Mouse (Mus musculus): ENCODE measurements at regions not wholly inside any gene's neighbourhood (a gene's known extent, or its start where the extent isn't known, plus 50 kb on each side); places are given as distances from the start of the nearest gene placed in this dataset.

GRCm38 (mm10) chr3:37999779-38000178, 275.5 kb upstream of the Gm5148 start:
- ATAC-seq (ENCODE audit: insufficient read depth, low FRiP score, low read depth): no peak
- Histone ChIP-seq H3K9me3 (no peaks in the 10 kb centered on the region), H3K36me3 (no peaks in the 10 kb centered on the region), H3K4me3 (replicated peaks) (no peak overlapping the region), H3K9ac (no peak overlapping the region), H3K4me1 (no peaks in the 10 kb centered on the region), H3K27ac (no peak overlapping the region), H3K27me3 (replicated peaks) (no peaks in the 10 kb centered on the region), H3K4me2 (no peak overlapping the region)
- 97% methylated on average over 1 of the region's 1 CpGs for WGBS

GRCm38 (mm10) chr3:37997998-37998397, 273.7 kb upstream of the Gm5148 start:
- H3K36me3 ChIP-seq: no peaks in the 10 kb centered on the region
- no peak overlapping the region for H3K4me3 ChIP-seq (replicated peaks)
- no peaks in the 10 kb centered on the region for H3K9me3 ChIP-seq
- no peak for ATAC-seq (ENCODE audit: insufficient read depth, low FRiP score, low read depth)
- 80% methylated on average over 3 of the region's 3 CpGs for WGBS
- H3K4me1 ChIP-seq: no peaks in the 10 kb centered on the region
- no peak overlapping the region for H3K4me2 ChIP-seq
- H3K27me3 ChIP-seq (replicated peaks): no peaks in the 10 kb centered on the region
- H3K9ac ChIP-seq: no peak overlapping the region
- H3K27ac ChIP-seq: no peak overlapping the region

GRCm38 (mm10) chr3:37989992-37990391, 265.7 kb upstream of the Gm5148 start:
- H3K36me3 ChIP-seq: no peaks in the 10 kb centered on the region
- H3K9me3 ChIP-seq: no peaks in the 10 kb centered on the region
- H3K4me1 ChIP-seq: 0 out of 2 replicates have a peak, but pooled peaks cover 10% of the 10 kb centered on the region
- H3K4me2 ChIP-seq: no peak overlapping the region
- H3K9ac ChIP-seq: no peak overlapping the region
- WGBS: 93% methylated on average over 6 of the region's 6 CpGs
- ATAC-seq (ENCODE audit: insufficient read depth, low FRiP score, low read depth): no peak
- H3K4me3 ChIP-seq (replicated peaks): no peak overlapping the region
- no peaks in the 10 kb centered on the region for H3K27me3 ChIP-seq (replicated peaks)
- no peak overlapping the region for H3K27ac ChIP-seq

GRCm38 (mm10) chr3:37987775-37988505, 263.6 kb upstream of the Gm5148 start:
- Histone ChIP-seq H3K27me3 (replicated peaks) (no peaks in the 10 kb centered on the region), H3K27ac (no peak overlapping the region), H3K4me2 (0 out of 2 replicates have a peak overlapping the region, but pooled peaks have one; percentile 6), H3K4me3 (replicated peaks) (no peak overlapping the region), H3K9ac (no peak overlapping the region), H3K36me3 (no peaks in the 10 kb centered on the region), H3K9me3 (no peaks in the 10 kb centered on the region), H3K4me1 (0 out of 2 replicates have a peak, but pooled peaks cover 10% of the 10 kb centered on the region)
- no peak for ATAC-seq (ENCODE audit: insufficient read depth, low FRiP score, low read depth)
- WGBS: 43% methylated on average over 20 of the region's 20 CpGs

GRCm38 (mm10) chr3:37987007-37987774, 262.9 kb upstream of the Gm5148 start:
- Histone ChIP-seq H3K4me3 (replicated peaks) (no peak overlapping the region), H3K4me2 (no peak overlapping the region), H3K4me1 (0 out of 2 replicates have a peak, but pooled peaks cover 10% of the 10 kb centered on the region), H3K27me3 (replicated peaks) (no peaks in the 10 kb centered on the region), H3K36me3 (no peaks in the 10 kb centered on the region), H3K27ac (no peak overlapping the region), H3K9me3 (no peaks in the 10 kb centered on the region), H3K9ac (no peak overlapping the region)
- no peak for ATAC-seq (ENCODE audit: insufficient read depth, low FRiP score, low read depth)
- WGBS: 67% methylated on average over 14 of the region's 14 CpGs

- Histone ChIP-seq H3K4me1 (0 out of 2 replicates have a peak, but pooled peaks cover 10% of the 10 kb centered on the region), H3K27ac (no peak overlapping the region), H3K9ac (no peak overlapping the region), H3K4me3 (replicated peaks) (no peak overlapping the region), H3K4me2 (no peak overlapping the region), H3K27me3 (replicated peaks) (no peaks in the 10 kb centered on the region), H3K36me3 (no peaks in the 10 kb centered on the region), H3K9me3 (no peaks in the 10 kb centered on the region)
- ATAC-seq (ENCODE audit: insufficient read depth, low FRiP score, low read depth): no peak
- WGBS: 90% methylated on average over 9 of the region's 9 CpGs
Observed at GRCm38 (mm10) chr3:37984706-37985105, 260.4 kb upstream of the Gm5148 start.

GRCm38 (mm10) chr3:37981481-37982180, 257.3 kb upstream of the Gm5148 start:
- no peak overlapping the region for H3K4me2 ChIP-seq
- H3K4me3 ChIP-seq (replicated peaks): no peak overlapping the region
- ATAC-seq (ENCODE audit: insufficient read depth, low FRiP score, low read depth): no peak
- no peaks in the 10 kb centered on the region for H3K36me3 ChIP-seq
- no peak overlapping the region for H3K9ac ChIP-seq
- H3K4me1 ChIP-seq: no peaks in the 10 kb centered on the region
- WGBS: 76% methylated on average over 7 of the region's 7 CpGs
- no peaks in the 10 kb centered on the region for H3K27me3 ChIP-seq (replicated peaks)
- no peak overlapping the region for H3K27ac ChIP-seq
- no peaks in the 10 kb centered on the region for H3K9me3 ChIP-seq

- Histone ChIP-seq H3K4me1 (no peaks in the 10 kb centered on the region), H3K4me3 (replicated peaks) (no peak overlapping the region), H3K9ac (no peak overlapping the region), H3K9me3 (no peaks in the 10 kb centered on the region), H3K27ac (no peak overlapping the region), H3K36me3 (no peaks in the 10 kb centered on the region), H3K27me3 (replicated peaks) (no peaks in the 10 kb centered on the region), H3K4me2 (no peak overlapping the region)
- no peak for ATAC-seq (ENCODE audit: insufficient read depth, low FRiP score, low read depth)
- WGBS: 57% methylated on average over 5 of the region's 5 CpGs
Observed at GRCm38 (mm10) chr3:37979871-37980270, 255.6 kb upstream of the Gm5148 start.

GRCm38 (mm10) chr3:37978481-37978880, 254.2 kb upstream of the Gm5148 start:
- no peaks in the 10 kb centered on the region for H3K27me3 ChIP-seq (replicated peaks)
- no peaks in the 10 kb centered on the region for H3K4me1 ChIP-seq
- H3K4me2 ChIP-seq: 0 out of 2 replicates have a peak overlapping the region, but pooled peaks have one; percentile 3
- no peak overlapping the region for H3K4me3 ChIP-seq (replicated peaks)
- H3K36me3 ChIP-seq: no peaks in the 10 kb centered on the region
- H3K27ac ChIP-seq: peak overlapping the region; percentile 40; the same call in 1 of the 2 replicates
- no peaks in the 10 kb centered on the region for H3K9me3 ChIP-seq
- WGBS: 18% methylated on average over 6 of the region's 6 CpGs
- no peak overlapping the region for H3K9ac ChIP-seq
- no peak for ATAC-seq (ENCODE audit: insufficient read depth, low FRiP score, low read depth)

GRCm38 (mm10) chr3:37977453-37977852, 253.2 kb upstream of the Gm5148 start:
- Histone ChIP-seq H3K36me3 (no peaks in the 10 kb centered on the region), H3K9ac (no peak overlapping the region), H3K27ac (no peak overlapping the region), H3K4me2 (no peak overlapping the region), H3K9me3 (no peaks in the 10 kb centered on the region), H3K27me3 (replicated peaks) (no peaks in the 10 kb centered on the region), H3K4me3 (replicated peaks) (no peak overlapping the region), H3K4me1 (no peaks in the 10 kb centered on the region)
- 73% methylated on average over 3 of the region's 3 CpGs for WGBS
- ATAC-seq (ENCODE audit: insufficient read depth, low FRiP score, low read depth): no peak

GRCm38 (mm10) chr3:37976566-37976965, 252.3 kb upstream of the Gm5148 start:
- Histone ChIP-seq H3K27me3 (replicated peaks) (no peaks in the 10 kb centered on the region), H3K9me3 (no peaks in the 10 kb centered on the region), H3K9ac (no peak overlapping the region), H3K36me3 (no peaks in the 10 kb centered on the region), H3K4me3 (replicated peaks) (peak overlapping the region; percentile 12; the same call in 1 of the 2 replicates), H3K27ac (peak overlapping the region; percentile 38; the same call in 1 of the 2 replicates), H3K4me2 (peak overlapping the region; percentile 40), H3K4me1 (no peaks in the 10 kb centered on the region)
- WGBS: 17% methylated on average over 13 of the region's 13 CpGs
- no peak for ATAC-seq (ENCODE audit: insufficient read depth, low FRiP score, low read depth)
